Mouse (Mus musculus) olfactory bulb, adult 2 months (tissue): ENCODE results near the gene Meis2. TPM values are rescaled to one million over a fixed set of nuclear protein-coding genes. Genes with fewer than 3 reads are reported as not detected.
A peak's percentile ranks its signal among the peaks of the same experiment; 100 is the strongest.

Experiments used
- H3K27ac ChIP-seq: fragments of 200-500 bp; 2 replicates; pipeline ENCODE4 v1.5.1; 2012; ENCODE audit warnings: low read depth, low read length; ENCODE audit not compliant: insufficient read depth
- H3K4me1 ChIP-seq: fragments of 200-500 bp; 2 replicates; pipeline ENCODE4 v1.6.1; 2012; ENCODE audit warnings: low read length; ENCODE audit not compliant: control insufficient read depth, insufficient read depth
- H3K4me3 ChIP-seq: fragments of 200-500 bp; 2 replicates; pipeline ENCODE4 v1.5.1; 2012; ENCODE audit warnings: mild to moderate bottlenecking, low read depth, low read length, moderate library complexity; ENCODE audit not compliant: insufficient read depth
- CTCF ChIP-seq: fragments of 200-500 bp; IDR thresholded peaks from 2 replicates; pipeline ENCODE4 v1.5.1; 2012; ENCODE audit warnings: low read depth, mild to moderate bottlenecking, low read length, moderate library complexity; ENCODE audit not compliant: insufficient read depth
- POLR2A ChIP-seq: fragments of 200-500 bp; IDR thresholded peaks from 2 replicates; pipeline ENCODE4 v1.6.1; 2012; ENCODE audit warnings: mild to moderate bottlenecking, low read depth, low read length, moderate library complexity; ENCODE audit not compliant: insufficient read depth
- WGBS: fragments of 180-500 bp; shearing (Covaris S2); methylation state at CpG from one replicate; pipeline ENCODE4 v1.1.7; 2018; 5-methylcytosine and 5-hydroxymethylcytosine counted together
- polyA plus RNA-seq: library from polyadenylated mRNA; stranded (reverse); fragments of >200 nt; gene quantifications from 2 replicates; pipeline ENCODE4 v1.2.4, GENCODE M21; 2012; ENCODE audit warnings: low replicate concordance; ENCODE audit not compliant: missing spikeins, insufficient read depth, insufficient read length

Meis2 gene
- polyA plus RNA-seq, 1 experiment, result 356 TPM

DNA sequence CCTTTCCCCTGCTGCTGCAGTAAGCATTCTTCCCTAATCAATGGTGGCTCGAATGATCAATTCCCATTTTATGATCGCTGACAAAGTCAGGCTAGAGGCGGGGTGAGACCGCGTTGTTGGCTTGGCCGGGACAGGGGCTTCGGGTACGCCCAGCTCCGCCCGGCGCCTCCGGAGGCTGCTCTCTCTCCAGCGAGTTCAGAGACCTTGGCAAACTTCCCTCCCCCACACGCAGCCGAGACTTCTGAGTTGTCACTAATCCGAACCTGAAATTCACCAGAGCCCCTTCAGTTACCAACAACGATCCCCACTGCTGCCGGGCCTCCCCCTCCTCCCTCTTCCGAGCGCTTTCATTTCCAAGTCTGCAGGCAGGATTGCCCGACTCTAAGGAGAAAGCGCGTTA, 10.3 kb upstream of the Meis2 start:
- H3K4me3 ChIP-seq, result peak overlapping the region; percentile 54
- peaks cover 3% of the 10 kb centered on the region; the same call in 1 of the 2 replicates for H3K4me1 ChIP-seq
- under 1% methylated on average over 23 of the region's 23 CpGs for WGBS
- peak overlapping the region; percentile 99 for H3K27ac ChIP-seq
- TF ChIP-seq CTCF (no peak), POLR2A (peak; percentile 22; the same call in 1 of the 2 replicates)

DNA sequence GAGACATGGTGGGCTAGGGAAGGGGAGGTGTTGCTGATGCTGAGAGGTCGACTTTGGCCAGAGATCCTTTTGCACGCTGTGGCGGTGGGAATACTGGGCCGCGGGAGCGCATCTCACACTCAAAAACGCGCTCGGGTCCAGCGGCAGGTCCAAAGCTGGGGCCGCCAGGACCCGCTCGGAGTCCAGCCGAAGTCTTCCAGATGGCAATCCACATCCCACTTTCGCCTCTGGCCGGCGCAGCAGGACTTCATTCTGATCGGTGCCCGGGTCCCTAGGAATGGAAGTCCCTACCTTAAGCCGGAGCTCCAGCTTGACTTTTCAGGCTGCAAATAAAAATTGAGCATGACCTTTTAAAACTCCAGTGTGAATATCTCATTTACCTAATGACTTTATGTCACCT, 9.8 kb upstream of the Meis2 start:
- no peak for TF ChIP-seq POLR2A
- TF ChIP-seq CTCF, result no peak
- peaks cover 3% of the 10 kb centered on the region; the same call in 1 of the 2 replicates for H3K4me1 ChIP-seq
- peak overlapping the region; percentile 99 for H3K27ac ChIP-seq
- H3K4me3 ChIP-seq, result peak overlapping the region; percentile 54
- 1% methylated on average over 20 of the region's 20 CpGs for WGBS

DNA sequence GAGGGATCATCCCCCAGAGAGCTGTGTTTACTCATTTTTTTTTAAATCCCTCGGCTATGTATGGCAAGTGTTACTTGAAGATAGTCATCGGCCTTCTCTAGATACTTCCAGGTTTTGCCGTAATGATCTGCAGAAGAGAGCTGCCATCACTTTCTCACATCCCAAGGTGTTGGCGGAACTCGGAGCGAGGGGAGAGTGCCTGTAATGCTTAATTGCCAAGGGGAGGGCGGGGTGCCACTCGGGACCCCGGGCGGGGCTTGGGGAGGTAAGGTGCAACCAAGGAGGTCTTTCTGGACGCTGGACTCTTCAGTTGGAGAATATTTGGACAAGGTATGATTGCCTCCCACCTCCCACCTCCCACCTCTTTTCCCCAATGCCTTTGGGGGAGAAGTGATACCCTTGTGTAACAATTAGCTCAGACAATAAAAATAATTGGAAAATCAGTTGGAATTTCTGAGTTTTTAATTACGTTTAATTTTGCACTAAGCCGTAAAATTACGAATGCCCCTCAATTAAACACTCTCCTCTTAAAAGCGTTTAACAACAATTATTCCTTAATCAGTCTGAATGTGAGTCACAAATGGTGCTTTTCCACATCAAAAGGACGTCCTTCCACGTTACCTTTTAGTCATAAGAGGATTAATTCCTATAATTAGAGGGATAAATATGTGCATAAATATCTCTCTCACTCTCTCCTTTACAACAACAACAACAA, 9.2 kb upstream of the Meis2 start:
- peak overlapping the region; percentile 54 for H3K4me3 ChIP-seq
- 13% methylated on average over 17 of the region's 17 CpGs for WGBS
- peak overlapping the region; percentile 99 for H3K27ac ChIP-seq
- H3K4me1 ChIP-seq, result peaks cover 3% of the 10 kb centered on the region; the same call in 1 of the 2 replicates
- TF ChIP-seq CTCF (no peak), POLR2A (no peak)

DNA sequence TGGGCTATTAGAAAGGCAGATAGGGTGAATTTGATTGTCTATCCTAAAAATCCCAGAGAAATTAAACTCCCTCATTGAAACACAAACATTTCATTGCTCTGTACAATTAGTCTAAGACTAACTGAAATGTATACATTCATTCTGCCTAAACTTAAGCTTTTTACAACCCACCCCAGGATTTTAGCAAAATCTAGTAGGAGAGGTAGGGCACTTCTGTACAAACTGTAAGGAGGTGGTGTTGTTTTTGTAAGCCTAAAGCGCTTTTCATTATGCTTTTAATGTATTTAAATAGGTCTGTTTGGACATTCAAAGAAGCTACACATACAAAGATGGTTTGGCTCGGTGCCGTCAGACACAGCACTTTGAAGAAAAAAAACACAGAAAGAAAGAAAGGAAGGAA, 8.4 kb upstream of the Meis2 start:
- TF ChIP-seq CTCF (no peak), POLR2A (no peak)
- peak overlapping the region; percentile 88 for H3K27ac ChIP-seq

DNA sequence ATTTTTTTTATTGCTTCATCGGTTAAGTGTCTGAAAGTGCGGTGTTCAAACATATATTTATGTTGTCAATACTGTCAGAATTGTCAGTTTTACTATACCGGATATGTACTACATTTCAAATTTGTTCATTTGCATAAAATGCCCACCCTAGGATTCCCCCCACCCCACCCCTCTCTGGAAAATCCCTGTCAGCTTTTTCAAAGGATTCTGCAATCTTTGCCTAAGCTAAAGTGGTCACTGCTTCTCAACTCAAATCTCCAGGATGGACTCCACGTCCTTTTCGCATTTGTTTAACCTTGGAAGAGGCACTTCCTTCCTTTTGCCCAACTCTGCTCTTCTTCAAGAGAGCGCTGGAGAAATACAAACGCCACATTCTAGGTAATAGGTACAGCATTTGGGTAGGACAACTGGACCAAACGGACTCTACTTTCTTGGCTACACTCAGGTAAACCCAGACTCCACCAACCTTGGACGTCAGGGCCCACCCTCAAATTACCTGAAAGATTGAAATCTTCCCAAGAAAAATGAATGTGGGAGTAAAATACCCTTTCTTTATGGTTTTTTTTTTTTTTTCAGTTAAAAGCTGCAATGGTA, 7.8 kb upstream of the Meis2 start:
- Histone ChIP-seq H3K27ac (peak overlapping the region; percentile 63), H3K4me3 (no peak overlapping the region), H3K4me1 (peaks cover 3% of the 10 kb centered on the region; the same call in 1 of the 2 replicates)
- no peak for TF ChIP-seq CTCF
- 19% methylated on average over 9 of the region's 9 CpGs for WGBS

More for the DNA sequence above, 8.4 kb upstream of the Meis2 start:
- WGBS, result 12% methylated on average over 3 of the region's 3 CpGs
- H3K4me3 ChIP-seq, result no peak overlapping the region
- peaks cover 3% of the 10 kb centered on the region; the same call in 1 of the 2 replicates for H3K4me1 ChIP-seq

GRCm38 (mm10) chr2:116072706-116073105, 7.1 kb upstream of the Meis2 start:
- peak overlapping the region; percentile 43 for H3K4me3 ChIP-seq

GRCm38 (mm10) chr2:116072321-116072640, 6.6 kb upstream of the Meis2 start:
- H3K27ac ChIP-seq, result peak overlapping the region; percentile 81
- H3K4me3 ChIP-seq, result peak overlapping the region; percentile 43
- no peak for TF ChIP-seq CTCF
- TF ChIP-seq POLR2A, result 0 out of 2 replicates have a peak, but pooled peaks have one; percentile 7
- peaks cover 3% of the 10 kb centered on the region; the same call in 1 of the 2 replicates for H3K4me1 ChIP-seq
- WGBS, result 8% methylated on average over 13 of the region's 13 CpGs

More at GRCm38 (mm10) chr2:116072706-116073105, 7.1 kb upstream of the Meis2 start:
- WGBS, result 11% methylated on average over 5 of the region's 5 CpGs
- Histone ChIP-seq H3K27ac (peak overlapping the region; percentile 81), H3K4me1 (peaks cover 3% of the 10 kb centered on the region; the same call in 1 of the 2 replicates)
- TF ChIP-seq CTCF (no peak), POLR2A (no peak)

DNA sequence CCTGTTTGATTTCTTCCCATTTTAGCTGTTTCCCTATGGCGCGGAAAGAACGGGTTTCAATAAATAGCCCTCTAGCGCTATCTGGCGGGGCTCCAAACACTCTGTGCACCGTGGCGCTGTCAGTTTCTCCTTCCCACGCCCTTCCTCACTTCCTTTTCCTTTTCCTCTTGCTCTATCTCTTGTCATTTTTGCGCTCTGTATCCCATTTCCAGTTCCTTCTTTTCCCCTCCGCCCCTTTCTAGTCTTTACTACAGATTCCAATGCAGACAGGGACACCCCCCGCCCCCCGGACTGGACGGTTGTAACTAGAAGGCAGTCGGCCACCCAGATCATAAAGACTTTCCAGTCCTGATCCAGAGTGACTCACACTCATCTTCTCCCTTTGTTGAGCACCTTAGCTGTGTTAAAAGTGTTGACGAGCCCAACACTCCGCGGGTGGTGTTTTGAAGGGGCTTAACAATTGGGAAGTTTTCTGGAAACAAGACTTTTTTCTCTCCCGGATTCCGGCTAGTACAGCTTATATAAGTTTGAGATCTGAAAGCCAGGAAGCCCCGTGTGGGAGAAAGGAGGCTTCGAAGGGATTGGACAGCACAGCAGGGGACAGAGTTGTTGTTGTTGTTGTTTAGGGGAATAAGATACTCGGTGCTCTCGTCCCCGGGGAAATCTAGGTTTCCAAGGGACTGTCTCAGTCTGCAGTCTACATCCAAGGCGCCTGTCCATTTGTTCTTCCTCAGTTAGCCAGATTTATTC, 6.1 kb upstream of the Meis2 start:
- Histone ChIP-seq H3K27ac (peak overlapping the region; percentile 81), H3K4me1 (peaks cover 3% of the 10 kb centered on the region; the same call in 1 of the 2 replicates), H3K4me3 (peak overlapping the region; percentile 43)
- TF ChIP-seq POLR2A, result no peak
- TF ChIP-seq CTCF, result 0 out of 2 replicates have a peak, but pooled peaks have one; percentile 16
- WGBS, result 3% methylated on average over 25 of the region's 25 CpGs
